Mouse (Mus musculus) heart, embryonic 16.5 days (tissue): Measurements from ENCODE around the gene Adamts13. TPM values are rescaled to one million over a fixed set of nuclear protein-coding genes. Genes with fewer than 3 reads are reported as not detected.
A peak's percentile ranks its signal among the peaks of the same experiment; 100 is the strongest.

ENCODE experiments used
- ATAC-seq: fragments of 200-750 bp; cut with Nextera tagmentation; replicated peaks from 2 replicates; pipeline ENCODE4 v1.8.0; 2017; ENCODE audit warnings: moderate number of reproducible peaks; ENCODE audit not compliant: insufficient read depth, low FRiP score; ENCODE audit errors: extremely low read depth
- H3K27ac ChIP-seq: fragments of 300-500 bp; sonication (generic); 2 replicates; pipeline ENCODE4 v1.5.1; 2014; ENCODE audit warnings: mild to moderate bottlenecking, low read length, control low read depth, moderate library complexity
- H3K27me3 ChIP-seq: fragments of 300-500 bp; sonication (generic); 2 replicates; pipeline ENCODE4 v1.6.1; 2014; ENCODE audit warnings: low read length, mixed read lengths; ENCODE audit not compliant: control insufficient read depth, insufficient read depth
- H3K36me3 ChIP-seq: fragments of 300-500 bp; sonication (generic); 2 replicates; pipeline ENCODE4 v1.6.1; 2014; ENCODE audit not compliant: control insufficient read depth, insufficient read depth
- H3K4me1 ChIP-seq: fragments of 300-500 bp; sonication (generic); 2 replicates; pipeline ENCODE4 v1.6.1; 2014; ENCODE audit warnings: low read length, mixed read lengths; ENCODE audit not compliant: control insufficient read depth, insufficient read depth
- H3K4me2 ChIP-seq: fragments of 300-500 bp; sonication (generic); 2 replicates; pipeline ENCODE4 v1.6.1; 2014; ENCODE audit warnings: low read depth, mild to moderate bottlenecking, control low read depth, low read length
- H3K4me3 ChIP-seq: fragments of 300-500 bp; sonication (generic); 2 replicates; pipeline ENCODE4 v1.5.1; 2014; ENCODE audit warnings: mild to moderate bottlenecking, control low read depth, low read length
- H3K9ac ChIP-seq: fragments of 300-500 bp; sonication (generic); 2 replicates; pipeline ENCODE4 v1.6.1; 2014; ENCODE audit warnings: low read length, control low read depth
- H3K9me3 ChIP-seq: fragments of 300-500 bp; sonication (generic); replicated peaks from 2 replicates; pipeline ENCODE4 v1.6.1; 2016; ENCODE audit warnings: low read length; ENCODE audit not compliant: control insufficient read depth
- WGBS: fragments of 180-500 bp; shearing (Covaris S2); extraction: QIAGEN DNeasy Blood & Tissue Kit; methylation state at CpG from one replicate; pipeline ENCODE4 v1.1.7; 2014; 5-methylcytosine and 5-hydroxymethylcytosine counted together
- polyA plus RNA-seq: library from polyadenylated mRNA; unstranded; fragments of >200 nt; fragmentation: Nextera tagmentation; extraction: Ambion mirVana; gene quantifications from 2 replicates; pipeline ENCODE4 v1.2.1, GENCODE M21; 2015

Adamts13 gene
- polyA plus RNA-seq, result not detected in 2 replicates

DNA sequence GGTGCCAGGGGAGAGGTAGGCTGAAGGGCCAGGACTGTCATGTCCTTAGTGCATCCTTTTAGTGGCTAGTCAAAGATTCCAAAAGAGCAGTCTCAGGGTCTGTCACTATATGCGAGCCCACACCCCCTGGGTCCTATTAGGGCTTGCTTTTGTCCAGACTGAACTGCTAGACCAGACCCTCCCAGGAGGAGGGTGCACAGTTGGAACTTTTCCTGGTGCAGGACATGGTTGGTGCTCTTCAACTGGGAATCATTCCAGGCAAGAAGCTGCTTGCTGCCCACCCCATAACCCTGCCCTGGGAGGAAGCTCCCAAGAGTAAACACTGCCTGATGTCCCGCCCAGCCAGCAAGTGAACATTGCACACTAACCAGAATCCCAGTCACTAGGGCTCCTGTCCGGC is at the start of gene Adamts13:
Adamts13 (plus strand) TSS at position 301 of the 400 bp plus-strand sequence.
- 68% methylated on average over 3 of the region's 3 CpGs for WGBS
- no peak within 1 kb of the TSS for H3K4me2 ChIP-seq
- no peak for ATAC-seq
- H3K36me3 ChIP-seq, result no peaks in the 10 kb centered on the region
- no peaks in the 10 kb centered on the region for H3K9me3 ChIP-seq
- no peaks in the 10 kb centered on the region for H3K27me3 ChIP-seq
- H3K27ac ChIP-seq, result no peak within 1 kb of the TSS
- no peaks in the 10 kb centered on the region for H3K4me1 ChIP-seq
- H3K9ac ChIP-seq, result no peak within 1 kb of the TSS
- no peak within 1 kb of the TSS for H3K4me3 ChIP-seq

DNA sequence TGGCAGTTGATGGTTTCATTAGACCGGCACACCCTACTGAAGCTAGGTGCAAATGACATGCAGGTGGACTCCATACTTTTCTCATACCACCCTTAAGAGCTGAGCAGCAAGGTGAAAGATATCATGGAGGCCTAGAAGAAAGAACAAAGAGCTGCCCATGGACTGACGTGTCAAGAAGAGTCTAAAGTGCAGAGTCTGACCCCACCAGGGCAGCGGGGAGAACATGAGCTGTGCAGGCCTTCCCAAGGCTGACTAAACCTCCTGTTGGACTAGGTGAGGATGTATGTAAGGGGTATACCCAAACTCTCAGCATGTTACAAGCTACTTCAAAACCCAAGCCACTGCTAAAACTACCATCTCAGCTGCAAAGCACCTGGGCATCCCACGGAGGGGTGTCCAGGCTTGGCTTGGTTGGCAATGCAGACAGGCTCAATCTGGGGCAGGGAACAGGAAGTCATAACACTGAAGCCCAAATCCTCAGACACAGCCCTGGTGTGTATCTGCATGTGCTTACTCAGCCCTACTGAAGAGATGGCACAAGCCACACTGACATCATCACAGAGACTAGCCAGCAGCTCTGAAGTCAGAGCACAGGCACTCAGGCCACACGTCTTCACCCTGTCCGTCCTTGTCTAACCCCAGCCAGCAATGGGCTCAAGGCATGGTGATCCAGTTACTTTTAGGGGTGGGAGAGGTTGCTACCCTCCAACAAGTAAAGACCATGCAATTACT is 45.3 kb upstream of the Adamts13 start:
- WGBS, result 80% methylated on average over 6 of the region's 6 CpGs
- H3K36me3 ChIP-seq, result peaks cover 53% of the 10 kb centered on the region
- H3K27me3 ChIP-seq, result no peaks in the 10 kb centered on the region
- H3K9ac ChIP-seq, result no peak overlapping the region
- H3K4me2 ChIP-seq, result no peak overlapping the region
- H3K4me3 ChIP-seq, result no peak overlapping the region
- no peak overlapping the region for H3K27ac ChIP-seq
- no peaks in the 10 kb centered on the region for H3K9me3 ChIP-seq
- ATAC-seq, result no peak
- peaks cover 29% of the 10 kb centered on the region for H3K4me1 ChIP-seq

DNA sequence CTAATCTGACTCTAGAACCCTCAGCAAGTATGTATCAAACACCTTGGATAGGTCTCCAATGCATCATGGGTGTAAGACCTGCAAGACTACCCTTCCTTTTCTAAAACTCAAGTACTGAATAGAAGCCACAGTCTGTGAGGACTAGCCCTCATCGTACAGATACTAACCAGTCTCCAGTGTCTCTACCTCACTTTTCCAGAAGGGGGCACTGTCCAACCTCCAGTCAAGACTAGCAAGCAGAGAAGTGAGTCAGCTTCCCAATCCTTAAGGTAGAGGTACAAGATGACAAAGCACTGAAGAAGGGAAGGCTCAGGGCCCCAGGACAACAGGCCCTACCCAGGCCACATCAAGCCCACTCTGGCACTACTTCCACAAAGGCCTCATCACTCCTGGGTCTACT is 42.8 kb upstream of the Adamts13 start:
- Histone ChIP-seq H3K36me3 (peaks cover 30% of the 10 kb centered on the region), H3K9ac (peak overlapping the region; percentile 25; the same call in 1 of the 2 replicates), H3K9me3 (no peaks in the 10 kb centered on the region), H3K27ac (no peak overlapping the region), H3K27me3 (no peaks in the 10 kb centered on the region), H3K4me1 (peaks cover 29% of the 10 kb centered on the region), H3K4me2 (no peak overlapping the region), H3K4me3 (no peak overlapping the region)
- 48% methylated on average over 1 of the region's 1 CpGs for WGBS
- no peak for ATAC-seq

DNA sequence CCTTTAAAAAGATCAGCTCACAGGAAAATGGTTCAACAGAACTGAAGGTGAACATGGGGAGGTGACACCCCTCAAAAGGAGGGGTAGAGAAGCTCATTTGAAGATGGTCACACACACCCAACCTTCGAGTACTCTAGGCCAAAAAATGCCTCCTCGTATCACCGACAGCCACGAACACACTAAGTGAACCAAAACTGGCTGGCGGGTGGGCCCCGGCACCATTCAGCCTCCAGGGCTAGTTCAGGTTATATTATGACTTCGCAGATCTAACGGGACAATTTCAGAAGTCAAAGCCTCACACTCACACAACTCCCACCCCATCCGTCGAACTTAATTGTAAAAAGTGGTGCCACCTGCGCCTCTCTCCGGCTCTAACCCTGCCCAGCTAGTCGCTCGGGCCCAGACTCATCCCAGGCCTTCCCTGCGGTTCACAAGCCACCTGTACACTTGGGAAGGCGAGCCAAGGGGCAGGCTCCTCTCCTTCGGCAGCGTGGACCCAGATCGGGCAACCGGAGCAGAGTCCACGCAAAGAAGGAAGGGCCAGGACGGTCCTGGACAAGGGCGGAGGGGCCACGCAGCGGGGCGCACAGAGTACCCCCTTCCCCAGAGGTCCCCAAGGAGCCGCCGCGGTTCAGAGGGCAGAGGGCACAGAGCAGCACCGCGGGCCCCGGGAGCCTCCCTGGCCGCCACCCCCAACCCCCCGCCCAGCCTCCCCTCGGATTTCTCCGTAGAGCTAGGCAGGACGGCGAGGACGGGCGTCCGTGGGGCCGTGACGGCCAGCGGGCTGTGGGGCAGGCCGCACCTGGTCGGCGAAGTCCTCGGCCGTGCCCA is 40.5 kb upstream of the Adamts13 start:
- Histone ChIP-seq H3K4me2 (peak overlapping the region; percentile 87), H3K36me3 (peaks cover 13% of the 10 kb centered on the region), H3K4me3 (peak overlapping the region; percentile 99), H3K9ac (peak overlapping the region; percentile 100), H3K4me1 (peaks cover 29% of the 10 kb centered on the region), H3K27me3 (no peaks in the 10 kb centered on the region), H3K9me3 (no peaks in the 10 kb centered on the region), H3K27ac (peak overlapping the region; percentile 95)
- no peak; the same call in none of the 2 replicates for ATAC-seq
- under 1% methylated on average over 48 of the region's 49 CpGs for WGBS

DNA sequence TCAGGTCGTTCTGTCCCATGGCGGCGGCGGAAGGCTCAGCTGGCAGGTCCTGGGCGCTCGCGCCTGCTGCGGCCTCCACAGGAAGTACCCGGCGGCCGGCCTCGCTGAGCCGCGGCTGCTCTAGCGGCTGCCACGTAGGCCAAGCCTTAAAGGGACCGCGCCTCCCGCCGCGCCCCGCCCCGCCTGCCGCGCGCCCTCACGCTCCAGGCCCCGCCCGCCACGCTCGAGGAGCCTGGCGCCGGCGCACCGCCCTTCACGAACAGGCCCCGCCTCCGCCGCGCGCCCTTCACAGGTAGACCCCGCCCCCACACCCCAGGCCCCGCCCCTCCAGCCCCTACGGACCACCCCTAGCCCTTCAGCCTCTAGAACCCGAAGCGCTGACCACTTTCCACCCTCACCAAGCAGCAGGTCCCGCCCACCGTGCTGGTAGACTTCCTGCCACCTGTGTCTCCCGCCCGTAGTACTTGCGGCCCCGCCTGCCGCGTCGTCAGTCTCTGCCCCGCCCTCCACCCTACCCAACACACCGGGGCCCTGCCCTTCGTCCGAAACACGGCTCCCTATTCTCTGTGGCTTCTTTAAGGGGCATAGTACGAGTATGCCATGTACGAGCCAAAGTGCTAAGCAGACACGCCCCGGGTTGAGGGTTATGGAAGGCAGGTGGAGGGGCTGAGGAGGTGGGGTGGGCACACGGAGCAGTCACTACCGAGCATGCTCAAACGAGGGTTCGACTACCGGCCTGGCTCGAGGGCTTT is 39.7 kb upstream of the Adamts13 start, which contains the start of the genes Surf4 and Stkld1:
Surf4 (minus strand) TSS at position 625 of the 752 bp plus-strand sequence.
Stkld1 (plus strand) TSS at position 744 of the 752 bp plus-strand sequence.
- Histone ChIP-seq H3K36me3 (peaks cover 13% of the 10 kb centered on the region), H3K4me3 (peak within 1 kb of the TSS; percentile 99), H3K9ac (peak within 1 kb of the TSS; percentile 100), H3K27me3 (no peaks in the 10 kb centered on the region), H3K9me3 (no peaks in the 10 kb centered on the region), H3K4me2 (peak within 1 kb of the TSS; percentile 87), H3K4me1 (peaks cover 29% of the 10 kb centered on the region), H3K27ac (peak within 1 kb of the TSS; percentile 95)
- ATAC-seq, result peak; percentile 95
- WGBS, result 1% methylated on average over 47 of the region's 70 CpGs

DNA sequence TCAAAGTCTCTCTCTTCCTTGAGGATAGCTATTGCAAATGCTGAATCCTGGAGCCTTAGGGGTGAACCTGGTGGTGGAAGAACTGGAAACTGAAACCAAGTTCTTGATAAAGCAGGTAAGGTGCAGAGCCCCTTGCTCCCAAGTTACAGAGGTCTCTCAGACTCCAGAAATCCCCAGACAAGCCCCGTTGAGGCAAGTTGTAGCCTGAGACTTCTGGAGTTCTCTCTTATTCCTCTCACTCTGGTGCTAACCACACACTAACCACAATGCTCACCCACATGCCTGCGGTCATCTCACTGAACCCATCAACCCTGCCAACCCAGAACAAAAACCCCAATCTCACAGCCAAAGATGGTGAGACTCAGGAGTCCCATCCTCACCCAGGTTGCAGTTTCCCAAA is 37.9 kb upstream of the Adamts13 start:
- H3K4me3 ChIP-seq, result no peak overlapping the region
- H3K4me2 ChIP-seq, result no peak overlapping the region
- no peaks in the 10 kb centered on the region for H3K27me3 ChIP-seq
- no peaks in the 10 kb centered on the region for H3K9me3 ChIP-seq
- 82% methylated on average over 2 of the region's 2 CpGs for WGBS
- peaks cover 22% of the 10 kb centered on the region for H3K4me1 ChIP-seq
- H3K36me3 ChIP-seq, result peaks cover 7% of the 10 kb centered on the region
- no peak overlapping the region for H3K9ac ChIP-seq
- no peak for ATAC-seq
- H3K27ac ChIP-seq, result no peak overlapping the region

DNA sequence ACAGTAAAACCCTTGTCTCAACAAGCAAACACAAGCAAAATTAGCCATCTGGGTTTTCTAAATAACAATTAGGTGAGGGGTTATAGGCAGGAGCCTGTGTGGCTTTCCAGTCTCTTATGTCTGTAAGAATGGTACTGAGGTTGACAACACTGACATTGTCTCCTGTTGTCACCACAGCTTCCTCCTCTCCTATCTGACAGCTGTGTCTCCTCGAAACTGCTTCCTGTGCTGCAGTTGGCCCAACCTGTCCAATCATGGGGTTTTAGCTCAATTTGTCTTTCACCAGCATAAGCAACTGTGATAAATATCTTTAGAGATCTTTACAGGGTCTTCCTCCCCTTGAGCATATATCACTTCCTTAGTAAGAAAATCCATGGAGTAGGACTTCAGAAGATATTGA is 36.8 kb upstream of the Adamts13 start:
- Histone ChIP-seq H3K9me3 (no peaks in the 10 kb centered on the region), H3K4me1 (peaks cover 10% of the 10 kb centered on the region), H3K4me2 (no peak overlapping the region), H3K27me3 (no peaks in the 10 kb centered on the region), H3K27ac (no peak overlapping the region), H3K9ac (no peak overlapping the region), H3K4me3 (no peak overlapping the region), H3K36me3 (peaks cover 2% of the 10 kb centered on the region; the same call in 1 of the 2 replicates)
- 28% methylated on average over 1 of the region's 1 CpGs for WGBS
- no peak for ATAC-seq

DNA sequence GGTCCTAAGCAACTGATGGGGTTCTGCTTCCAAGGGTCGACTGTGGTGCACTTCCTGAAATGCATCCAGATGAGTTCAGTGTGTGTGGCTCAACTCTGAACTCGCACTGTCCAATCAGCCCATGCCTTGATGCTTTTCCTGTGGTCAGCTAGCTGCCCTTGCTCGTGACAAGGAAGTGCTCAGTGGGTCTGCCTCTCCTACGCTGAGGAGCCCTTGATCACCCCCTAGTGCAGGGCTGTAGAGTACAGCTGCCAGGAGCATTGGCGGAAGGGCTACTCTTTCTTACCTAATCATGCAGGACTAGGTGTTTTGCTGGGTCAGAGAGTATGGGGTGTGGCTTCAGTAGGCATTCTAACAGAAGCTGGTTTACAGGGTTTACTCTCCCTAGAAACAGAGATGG is 31.7 kb upstream of the Adamts13 start:
- no peaks in the 10 kb centered on the region for H3K27me3 ChIP-seq
- no peak overlapping the region for H3K9ac ChIP-seq
- ATAC-seq, result no peak
- no peaks in the 10 kb centered on the region for H3K9me3 ChIP-seq
- no peak overlapping the region for H3K4me3 ChIP-seq
- no peak overlapping the region for H3K4me2 ChIP-seq
- no peak overlapping the region for H3K27ac ChIP-seq
- 33% methylated on average over 5 of the region's 5 CpGs for WGBS
- no peaks in the 10 kb centered on the region for H3K36me3 ChIP-seq
- H3K4me1 ChIP-seq, result no peaks in the 10 kb centered on the region
